Mouse (Mus musculus) kidney, adult 9 months (tissue): ENCODE measurements around the gene Bdp1.

Source experiments
- DNase-seq: peaks from one replicate; pipeline ENCODE4 v3.0.0; 2022

Gene Bdp1

GRCm38 (mm10) chr13:100103748-100104254 is at the start of gene Bdp1:
TSS of gene Bdp1 (minus strand) at chr13:100104070.
- peak; percentile 95 for DNase-seq

GRCm38 (mm10) chr13:100152659-100153058 is 48.8 kb upstream of the Bdp1 start:
- no peak for DNase-seq

- DNase-seq, result no peak
Observed at GRCm38 (mm10) chr13:100141646-100142314, 37.9 kb upstream of the Bdp1 start.

- no peak for DNase-seq
Observed at GRCm38 (mm10) chr13:100125258-100125643, 21.4 kb upstream of the Bdp1 start.

GRCm38 (mm10) chr13:100124423-100125257 is 20.8 kb upstream of the Bdp1 start, which contains the start of gene Smn1:
TSS of gene Smn1 (plus strand) at chr13:100124852.
- DNase-seq, result peak; percentile 96

- no peak for DNase-seq
Observed at GRCm38 (mm10) chr13:100123970-100124369, 20.1 kb upstream of the Bdp1 start.

- DNase-seq, result peak; percentile 34
Observed at GRCm38 (mm10) chr13:100112218-100112972, 8.5 kb upstream of the Bdp1 start.

GRCm38 (mm10) chr13:100107652-100108472 is 4.0 kb upstream of the Bdp1 start, which contains the start of gene Serf1:
TSS of gene Serf1 (plus strand) at chr13:100108012.
- DNase-seq, result peak; percentile 73

- DNase-seq, result no peak
Observed at GRCm38 (mm10) chr13:100103052-100103658, 715 bp downstream of the Bdp1 start.

- DNase-seq, result no peak
Observed at GRCm38 (mm10) chr13:100098808-100099207, 5.1 kb downstream of the Bdp1 start.

GRCm38 (mm10) chr13:100071473-100071872 is 32.4 kb downstream of the Bdp1 start:
- no peak for DNase-seq

- no peak for DNase-seq
Observed at GRCm38 (mm10) chr13:100067821-100068220, 36.0 kb downstream of the Bdp1 start.

GRCm38 (mm10) chr13:100063936-100064335 is 39.9 kb downstream of the Bdp1 start:
- DNase-seq, result no peak

GRCm38 (mm10) chr13:100057738-100058137 is 46.1 kb downstream of the Bdp1 start:
- DNase-seq, result peak; percentile 3

- no peak for DNase-seq
Observed at GRCm38 (mm10) chr13:100026013-100026412, 77.9 kb downstream of the Bdp1 start.

GRCm38 (mm10) chr13:100016891-100017290 is 87.0 kb downstream of the Bdp1 start:
- peak; percentile 52 for DNase-seq

GRCm38 (mm10) chr13:100015937-100016336 is 87.9 kb downstream of the Bdp1 start:
- no peak for DNase-seq

GRCm38 (mm10) chr13:100014906-100015895 is 88.7 kb downstream of the Bdp1 start, which contains the start of gene Mccc2:
TSS of gene Mccc2 (minus strand) at chr13:100015639.
- DNase-seq, result peak; percentile 88

- DNase-seq, result no peak
Observed at GRCm38 (mm10) chr13:100005911-100006496, 97.9 kb downstream of the Bdp1 start.

- DNase-seq, result peak; percentile 98
Observed at GRCm38 (mm10) chr13:100001790-100002196, 102.1 kb downstream of the Bdp1 start.
